ENCODE assay signal across 8 mouse cellular contexts in the genomic region with DNA sequence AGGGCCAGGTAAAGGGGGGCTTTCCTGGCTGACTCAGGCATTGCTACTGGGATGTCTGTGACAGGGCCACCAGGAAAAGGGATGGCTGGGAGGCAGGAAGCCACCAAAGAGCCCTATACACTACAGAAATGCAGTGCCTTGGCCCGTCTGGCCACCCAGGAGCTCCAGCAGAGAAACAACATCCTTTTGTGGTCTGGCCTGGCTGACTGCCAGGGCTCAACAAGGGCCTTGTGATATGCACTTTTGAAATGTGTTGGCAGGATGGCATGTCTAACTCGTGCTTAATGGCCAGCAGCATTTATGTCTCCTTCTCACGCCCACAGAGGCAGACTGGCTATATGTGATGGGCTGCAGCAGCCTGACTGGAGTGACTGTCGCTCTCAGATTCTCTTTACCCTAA.
DNase-seq lines count a peak whose midpoint lies in the region; ATAC-seq lines count a peak whose summit lies in the region.

No protein-coding gene starts in this region.

- no peaks in the 10 kb centered on the region for H3K9me3 ChIP-seq in midbrain, embryonic 14.5 days (ENCODE audit: control insufficient read depth, low read length)

- WGBS in midbrain, embryonic 14.5 days = 21% methylated on average over 4 of the region's 4 CpGs

- ATAC-seq in midbrain, embryonic 14.5 days (ENCODE audit: low FRiP score, low TSS enrichment) = peak; percentile 32; the same call in 1 of the 2 replicates

- peak; percentile 26 for DNase-seq in cerebellum, adult 11 months
- DNase-seq in cerebellum, adult 8-10 months = no peak
- DNase-seq in thymus, postnatal 0 days (ENCODE audit: low spot score) = peak; percentile 15
- DNase-seq in thymus, postnatal 4 days = no peak
- DNase-seq in forelimb bud, embryonic 11.5 days (ENCODE audit: low read depth, low spot score) = peak; percentile 59
- DNase-seq in kidney, postnatal 14 days = peak; percentile 46
- DNase-seq in midbrain, embryonic 14.5 days = peak; percentile 82
- no peak for DNase-seq in urinary bladder, postnatal 36 days (ENCODE audit: low spot score in 2 of 2)

- no peaks in the 10 kb centered on the region for H3K27me3 ChIP-seq in midbrain, embryonic 14.5 days (ENCODE audit: control insufficient read depth, insufficient read depth, low read length)

- H3K27ac ChIP-seq in midbrain, embryonic 14.5 days (replicated peaks; ENCODE audit: low read depth, low read length) = peak overlapping the region; percentile 49

- peaks cover 34% of the 10 kb centered on the region for H3K4me1 ChIP-seq in midbrain, embryonic 14.5 days (ENCODE audit: control insufficient read depth, insufficient read depth, low read length)

- H3K4me2 ChIP-seq in midbrain, embryonic 14.5 days (ENCODE audit: low read length) = no peak overlapping the region

- H3K9ac ChIP-seq in midbrain, embryonic 14.5 days (replicated peaks; ENCODE audit: low read length) = no peak overlapping the region

- H3K36me3 ChIP-seq in midbrain, embryonic 14.5 days (ENCODE audit: control insufficient read depth, insufficient read depth, low read length) = no peaks in the 10 kb centered on the region

- no peak overlapping the region for H3K4me3 ChIP-seq in midbrain, embryonic 14.5 days (replicated peaks; ENCODE audit: low read depth, low read length)

Comparison
In these comparisons a context has a peak if more than half of its experiments do, and no peak if none do; other contexts are left out.
1. DNase-seq: peak in cerebellum, adult 11 months (single experiment), thymus, postnatal 0 days (single experiment), forelimb bud, embryonic 11.5 days (single experiment), kidney, postnatal 14 days (single experiment) and midbrain, embryonic 14.5 days (single experiment); none in cerebellum, adult 8-10 months (single experiment), thymus, postnatal 4 days (single experiment) and urinary bladder, postnatal 36 days (0 of 2).